16 mouse cellular contexts compared by ENCODE assay signal in genomic region chr11:19596336-19596735, GRCm38 (mm10).
"Had no signal": no experiment of that assay in that cellular context is flagged by ENCODE, and none has a peak within 500 bp of the region (broad histone marks: within the 10 kb centered on the region; RNA-seq: fewer than 3 reads in every experiment).

No protein-coding gene starts in this region.

- DNase-seq: heart, postnatal 10 days; heart, postnatal 14 days; heart, postnatal 36 days; heart, postnatal 4 days; kidney, adult 11 months; kidney, adult 18-20 months; kidney, adult 2 months; kidney, adult 8-10 months; kidney, adult 9 months; kidney, postnatal 10 days; kidney, postnatal 14 days; kidney, postnatal 25 days; kidney, postnatal 36 days; kidney, postnatal 4 days; layer of hippocampus, adult 9-11 months; layer of hippocampus, postnatal 36 days had no signal
